Mouse (Mus musculus) lung, postnatal 36 days (tissue): ENCODE measurements around the gene Med27.
A peak's percentile ranks its signal among the peaks of the same experiment; 100 is the strongest.

Source experiments
- DNase-seq: peaks from one replicate; pipeline ENCODE4 v3.0.0; 2022; ENCODE audit warnings: mixed read lengths

The Med27 gene

GRCm38 (mm10) chr2:29346629-29347271 lies at the start of gene Med27:
Gene Med27, plus strand, starts transcription at chr2:29346819.
- peak; percentile 99 for DNase-seq

DNA sequence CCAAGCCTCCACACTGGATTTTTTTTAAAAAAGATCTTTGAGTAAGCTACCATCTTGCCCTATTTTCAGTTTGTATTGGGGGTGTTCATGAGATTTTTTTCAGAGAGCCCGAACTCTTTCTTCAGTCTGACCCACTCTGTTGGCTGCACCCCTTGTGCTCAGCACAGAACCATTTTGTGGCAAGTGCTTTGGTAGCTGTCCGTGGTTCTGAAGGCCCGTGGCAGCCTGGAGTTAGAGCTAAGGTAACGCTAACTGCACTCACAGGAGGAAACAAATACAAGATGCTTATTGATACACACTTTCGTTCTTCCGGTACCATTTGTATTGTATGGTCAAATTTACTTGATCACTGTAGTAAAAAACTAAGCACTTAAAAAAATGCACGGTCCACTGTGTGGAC lies 36.7 kb upstream of the Med27 start:
- no peak for DNase-seq

GRCm38 (mm10) chr2:29312058-29312457 lies 34.6 kb upstream of the Med27 start:
- no peak for DNase-seq

- DNase-seq = no peak
Observed at GRCm38 (mm10) chr2:29317906-29318470, 28.6 kb upstream of the Med27 start.

DNA sequence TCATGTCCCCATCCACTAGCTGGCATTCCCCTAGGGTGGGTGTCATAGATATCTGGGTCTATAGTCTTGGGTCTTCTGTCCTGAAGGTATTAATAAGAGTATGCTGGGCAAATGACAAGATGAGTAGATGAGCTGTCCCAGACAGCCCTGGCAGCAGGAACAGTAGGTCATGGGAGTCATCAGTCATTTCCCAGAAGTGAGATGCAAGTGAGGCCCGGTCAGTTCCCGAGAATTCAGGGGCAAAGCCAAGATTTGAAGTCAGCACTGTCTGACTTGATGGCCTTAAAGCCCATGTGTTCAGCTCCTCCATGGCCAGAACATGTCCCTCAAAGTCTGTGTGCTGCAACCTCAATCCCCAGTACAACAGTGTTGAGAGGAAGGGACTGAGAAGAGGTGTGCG lies 28.0 kb upstream of the Med27 start:
- DNase-seq = no peak

DNA sequence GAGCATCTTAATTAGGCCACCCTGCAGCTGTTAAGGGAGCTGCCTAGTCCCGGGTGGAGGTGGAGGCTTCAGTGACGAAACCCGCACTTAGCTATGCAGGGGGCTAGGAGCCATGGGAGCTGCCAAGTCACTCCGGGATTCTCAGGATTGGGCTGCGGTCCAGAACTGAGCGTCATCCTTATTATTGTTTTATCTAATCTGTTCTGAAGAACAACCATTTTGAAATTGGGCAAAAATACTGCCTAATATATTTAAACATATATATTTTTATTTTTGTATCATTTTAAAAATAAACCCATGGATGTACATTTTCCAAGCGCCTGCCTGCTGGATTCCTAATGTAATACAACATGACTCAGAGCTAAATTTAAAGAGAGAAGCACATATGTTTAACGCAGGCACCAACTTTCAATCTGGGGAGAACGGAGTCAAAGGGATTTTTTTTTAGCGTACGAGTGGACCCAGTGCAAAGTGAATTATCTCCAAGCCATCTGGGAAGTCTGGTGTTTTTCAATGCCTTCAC lies 26.3 kb upstream of the Med27 start:
- DNase-seq = no peak

DNA sequence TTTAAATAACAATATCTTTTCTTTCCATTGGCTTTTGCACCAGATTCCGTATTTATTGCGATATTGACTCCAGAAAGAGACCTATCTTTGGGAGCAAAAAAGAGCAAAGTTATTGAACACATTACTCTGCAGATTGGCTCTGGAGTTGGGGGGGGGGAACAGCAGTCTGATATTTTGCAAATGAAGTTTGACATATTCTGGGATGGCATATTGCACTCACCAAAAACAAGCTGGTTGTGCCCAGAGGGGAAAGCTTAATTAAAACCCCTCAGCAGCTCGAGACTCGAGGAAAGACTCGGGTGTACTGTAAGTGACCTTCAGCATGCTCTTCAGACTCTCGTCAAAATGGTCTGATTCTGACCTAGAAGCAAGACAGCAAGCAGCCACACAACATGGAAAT lies 25.8 kb upstream of the Med27 start:
- no peak for DNase-seq

DNA sequence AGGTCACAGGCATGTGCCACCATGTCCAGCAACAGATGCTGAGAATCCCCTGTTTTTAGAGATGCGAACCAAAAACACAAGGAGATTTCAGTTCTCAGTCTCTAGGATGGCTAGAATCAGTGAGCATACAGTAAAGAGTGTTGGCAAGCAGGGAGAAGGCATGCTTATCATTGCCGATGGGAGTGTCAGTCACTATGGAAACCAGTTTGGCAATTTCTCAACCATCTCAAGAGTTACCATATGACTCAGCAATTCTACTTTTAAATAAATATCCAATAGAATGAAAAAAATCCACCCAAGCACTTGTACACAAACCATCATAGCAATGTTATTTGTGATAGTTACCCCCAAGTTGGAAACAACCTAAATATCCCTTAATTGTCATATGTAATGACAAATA lies 22.2 kb upstream of the Med27 start:
- peak; percentile 49 for DNase-seq

DNA sequence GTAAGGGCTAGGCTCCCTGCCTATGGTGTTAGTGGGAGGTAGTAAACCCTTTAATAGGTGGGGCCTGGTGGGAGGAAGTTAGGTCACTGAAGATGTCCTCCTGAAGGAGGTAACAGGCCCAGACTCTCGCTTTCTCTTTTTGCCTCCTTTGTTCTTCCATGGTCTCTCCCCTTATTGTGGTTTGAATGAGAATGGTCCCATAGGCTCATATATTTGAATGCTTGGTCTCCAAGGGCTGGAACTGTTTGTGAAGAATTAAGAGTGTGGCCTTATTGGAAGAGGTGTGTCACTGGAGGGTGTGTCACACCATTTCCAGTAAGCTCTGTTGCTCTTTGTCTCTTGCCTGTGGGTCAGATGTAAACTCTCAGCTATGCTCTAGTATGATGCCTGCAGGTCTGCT lies 16.1 kb upstream of the Med27 start:
- no peak for DNase-seq

DNA sequence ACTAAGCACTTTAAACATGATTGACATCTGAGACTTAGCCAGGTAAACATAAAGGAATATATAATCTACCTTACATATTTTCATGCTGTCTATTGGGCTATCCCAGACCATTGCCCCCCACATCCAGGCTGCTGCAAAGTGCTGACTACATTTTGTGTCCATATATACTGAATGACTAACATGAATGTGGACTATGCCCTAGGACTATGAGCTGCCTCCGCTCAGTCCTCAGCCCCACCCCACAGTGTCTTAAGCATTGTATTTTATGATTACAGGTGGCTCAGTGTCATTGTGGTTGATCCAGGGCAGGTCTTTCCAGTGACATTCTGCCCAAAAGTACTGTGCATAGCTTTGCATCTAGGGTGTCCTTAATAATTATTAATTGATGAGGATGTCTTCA lies 8.2 kb upstream of the Med27 start:
- DNase-seq = no peak

- no peak for DNase-seq
Observed at GRCm38 (mm10) chr2:29358696-29359375, 12.2 kb downstream of the Med27 start.

DNA sequence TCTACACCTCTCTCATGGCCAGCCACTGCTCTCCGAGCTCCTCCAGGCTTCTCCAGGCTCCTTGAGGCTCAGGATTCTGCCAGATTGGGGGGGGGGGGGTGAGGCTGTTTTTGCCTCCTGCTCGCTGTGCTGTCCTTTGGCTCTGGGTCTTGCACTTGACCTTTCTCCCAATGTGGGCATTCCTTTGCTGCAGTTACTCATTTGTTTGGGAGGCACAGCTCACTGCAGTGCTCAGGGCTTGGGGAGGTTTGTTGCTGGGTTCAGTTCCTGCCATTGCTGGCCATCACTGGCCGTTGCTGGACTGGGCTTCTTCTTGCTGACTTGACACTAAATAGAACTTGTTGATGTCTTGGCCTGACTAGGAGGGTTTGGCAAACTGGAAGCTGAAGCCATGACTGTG lies 14.3 kb downstream of the Med27 start:
- DNase-seq = no peak

DNA sequence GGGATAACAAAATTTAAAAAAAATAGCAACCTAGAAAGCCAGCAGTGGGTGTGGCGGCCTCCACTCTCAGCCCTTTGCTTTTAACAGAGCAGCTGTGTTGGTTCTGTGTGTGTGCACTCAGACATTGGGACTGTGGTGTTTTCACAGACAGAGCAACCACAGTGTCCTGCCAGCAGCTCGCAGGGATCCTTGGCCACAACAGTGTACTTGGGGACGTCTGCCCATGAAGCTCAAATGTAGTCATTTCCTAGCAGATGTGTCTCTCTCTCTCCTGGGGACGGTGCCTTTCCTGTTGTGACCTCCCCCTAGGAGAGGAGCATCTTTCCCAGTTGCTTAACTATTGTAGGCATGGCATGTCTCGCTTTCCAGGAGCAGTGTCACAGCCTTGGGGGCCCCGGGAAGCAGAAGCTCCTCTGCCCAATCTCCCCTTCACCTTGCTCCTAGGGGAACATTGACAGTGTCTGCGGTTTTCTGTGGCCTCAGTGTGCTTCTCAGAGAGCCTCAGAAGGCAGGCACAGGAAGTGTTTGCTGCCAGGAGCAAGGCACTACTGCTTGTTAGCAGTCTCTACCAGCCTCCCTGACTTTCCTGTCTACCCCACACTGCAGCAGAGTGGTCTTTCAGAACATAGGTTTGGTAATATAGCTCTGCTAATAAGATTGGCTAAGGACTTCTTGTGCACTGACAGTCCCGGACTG lies 18.5 kb downstream of the Med27 start:
- no peak for DNase-seq

DNA sequence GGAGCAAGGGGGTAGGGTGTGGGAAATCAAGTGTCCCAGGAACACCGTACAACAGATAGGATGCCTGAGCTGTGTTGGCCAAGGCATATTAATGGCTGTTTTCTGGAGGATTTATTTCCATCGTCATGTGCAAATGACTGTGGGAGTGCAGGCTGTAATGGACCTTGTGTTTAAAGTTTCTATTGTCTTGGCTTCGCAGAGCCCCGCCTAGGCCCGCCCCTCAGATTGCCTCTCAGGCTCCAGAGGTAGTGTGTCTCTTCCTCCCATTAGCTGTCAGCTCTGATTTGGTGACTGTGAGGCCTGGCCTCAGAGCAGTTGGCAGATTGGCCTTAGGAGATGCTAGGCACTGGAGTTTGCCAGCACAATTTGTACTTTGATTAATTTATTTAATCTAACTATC lies 22.1 kb downstream of the Med27 start:
- peak; percentile 61 for DNase-seq

- DNase-seq = peak; percentile 29
Observed at GRCm38 (mm10) chr2:29372176-29372575, 25.6 kb downstream of the Med27 start.

- DNase-seq = no peak
Observed at GRCm38 (mm10) chr2:29381683-29382082, 35.1 kb downstream of the Med27 start.

- no peak for DNase-seq
Observed at GRCm38 (mm10) chr2:29382583-29382982, 36.0 kb downstream of the Med27 start.

DNA sequence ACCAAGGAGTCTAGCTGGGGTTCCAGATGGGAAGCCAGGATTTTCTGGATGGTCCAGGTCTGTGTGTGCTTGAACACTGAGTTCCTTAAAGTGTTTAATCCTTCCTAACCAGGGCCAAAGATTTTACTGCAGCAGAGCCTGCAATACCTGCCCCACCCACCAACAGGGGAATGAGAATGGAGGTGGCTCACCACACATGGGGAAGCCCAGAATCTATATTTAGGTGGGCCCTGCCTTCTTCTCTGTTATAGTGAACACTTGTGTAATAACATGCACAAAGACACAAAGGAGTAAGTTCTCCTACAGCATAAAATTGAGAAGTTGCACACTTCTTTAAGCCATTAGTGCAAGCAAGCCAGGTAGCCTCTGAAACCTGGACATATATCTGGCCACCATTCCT lies 36.5 kb downstream of the Med27 start:
- DNase-seq = no peak

DNA sequence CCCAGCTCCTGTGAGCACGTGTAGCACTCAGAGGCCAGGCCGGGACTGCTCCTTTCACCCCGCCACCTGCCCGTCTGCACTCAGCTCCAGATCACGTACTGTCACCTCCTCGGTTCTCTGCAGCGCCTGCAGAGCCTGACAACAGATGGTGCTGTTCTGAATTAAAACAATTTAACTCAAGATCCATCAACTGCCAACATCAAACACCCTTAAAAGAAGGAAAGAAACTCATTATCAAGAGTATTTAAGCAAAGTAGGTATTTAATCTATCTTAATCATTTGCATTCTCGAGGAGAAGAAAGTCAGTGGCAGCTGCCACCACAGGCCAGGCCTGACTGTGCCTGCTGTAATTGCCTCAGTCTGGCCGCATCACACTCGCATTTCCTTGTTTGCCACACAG lies 38.8 kb downstream of the Med27 start:
- DNase-seq = no peak

DNA sequence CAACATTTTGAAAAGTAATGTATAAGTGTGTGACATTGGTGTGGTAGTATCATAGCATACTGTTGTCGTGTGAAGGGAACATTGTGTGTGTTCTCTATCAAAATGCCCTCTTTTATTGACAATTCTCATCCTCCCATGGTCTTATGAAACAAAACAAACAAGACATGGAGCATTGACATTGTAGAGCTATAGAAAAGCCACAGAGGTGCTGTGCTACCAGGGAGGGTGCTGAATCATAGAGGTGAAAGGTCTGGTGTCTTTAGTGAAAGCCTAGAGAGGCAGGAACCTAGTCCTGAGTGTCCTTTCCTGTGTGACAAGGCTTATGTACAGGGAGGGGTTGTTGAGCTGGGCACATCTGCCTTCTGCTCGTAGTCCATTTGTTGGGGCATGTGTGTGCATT lies 40.6 kb downstream of the Med27 start:
- no peak for DNase-seq

DNA sequence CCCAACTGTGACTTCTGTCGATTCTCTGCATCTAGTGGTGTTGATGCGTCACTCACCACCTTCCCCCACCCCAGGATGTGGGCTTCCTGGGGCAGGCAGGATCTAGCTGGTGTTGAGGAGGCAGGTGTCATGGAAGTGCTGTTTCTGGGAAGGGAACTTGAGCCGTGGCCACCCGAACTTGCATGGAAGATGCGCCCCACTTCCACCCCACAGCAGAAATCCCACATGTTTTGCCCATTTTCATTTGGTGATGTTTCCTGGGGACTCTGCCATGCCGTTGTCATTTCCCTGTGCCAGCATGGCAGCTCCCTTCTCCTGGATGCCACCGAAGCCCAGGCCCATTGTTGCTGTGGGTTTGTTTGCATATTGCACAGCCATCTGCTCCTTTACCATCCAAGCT lies 42.3 kb downstream of the Med27 start:
- DNase-seq = no peak

GRCm38 (mm10) chr2:29391086-29391485 lies 44.5 kb downstream of the Med27 start:
- DNase-seq = peak; percentile 48

GRCm38 (mm10) chr2:29391996-29392395 lies 45.4 kb downstream of the Med27 start:
- DNase-seq = no peak

DNA sequence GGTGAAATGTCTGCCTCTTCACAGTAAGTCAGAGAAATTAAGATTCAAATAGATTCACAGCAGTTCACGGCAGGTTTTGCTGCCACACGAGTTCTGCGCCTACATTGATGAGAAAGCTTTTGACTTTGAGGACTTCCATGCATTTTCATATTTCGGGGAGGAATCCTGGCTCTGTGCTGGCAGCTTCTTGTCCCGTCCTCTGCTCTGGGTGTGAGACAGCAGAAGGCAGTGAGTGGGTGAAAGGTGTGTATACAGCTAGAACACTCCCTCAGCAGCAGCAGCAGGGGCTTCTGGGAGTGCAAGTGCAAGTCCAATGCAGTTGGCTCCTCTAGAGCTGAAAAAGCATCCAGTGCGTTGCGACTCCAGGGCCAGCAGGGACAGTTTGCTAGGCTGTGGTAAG lies 53.6 kb downstream of the Med27 start:
- DNase-seq = no peak
